Mouse (Mus musculus): ENCODE measurements around the gene Nedd4. TPM values are rescaled to one million over a fixed set of nuclear protein-coding genes. Genes with fewer than 3 reads are reported as not detected.

Gene Nedd4
- polyA plus RNA-seq, 1 experiment from 2014 or later = 439 TPM

DNA sequence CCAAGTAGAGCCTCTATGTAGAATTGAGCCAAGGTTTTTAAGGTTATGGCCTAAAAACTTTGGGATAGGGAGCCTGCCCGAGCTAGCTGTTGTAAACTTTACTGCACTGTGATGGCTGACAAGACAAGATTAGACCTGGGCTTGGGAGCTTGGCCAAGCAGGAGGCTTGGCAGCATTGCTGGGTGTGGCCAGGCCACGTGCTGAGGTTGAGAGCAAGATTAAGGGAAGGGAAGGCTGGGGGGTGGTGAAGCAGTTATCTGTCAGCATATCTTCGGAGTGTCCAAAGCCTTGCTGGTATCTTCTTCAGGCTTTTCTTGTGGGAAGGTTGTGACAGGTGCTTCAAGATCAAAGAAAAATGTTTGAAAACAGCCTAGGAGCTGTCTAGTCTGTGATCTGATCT, 37.6 kb downstream of the Nedd4 start:
- Histone ChIP-seq H3K4me2 (ENCODE audit: low read depth, low read length) (no peak overlapping the region), H3K27me3 (ENCODE audit: control insufficient read depth, insufficient read depth, low read length) (no peaks in the 10 kb centered on the region), H3K36me3 (ENCODE audit: control insufficient read depth, insufficient read depth, low read length) (peaks cover 17% of the 10 kb centered on the region), H3K4me3 (ENCODE audit: low read depth, low read length) (no peak overlapping the region), H3K4me1 (ENCODE audit: control insufficient read depth, insufficient read depth, low read length) (peaks cover 9% of the 10 kb centered on the region; the same call in 1 of the 2 replicates), H3K9ac (replicated peaks; ENCODE audit: low read depth, low read length) (no peak overlapping the region), H3K9me3 (ENCODE audit: control insufficient read depth, low read length) (no peaks in the 10 kb centered on the region), H3K27ac (ENCODE audit: low read depth, low read length) (no peak overlapping the region)
- 43% methylated on average over 3 of the region's 3 CpGs for WGBS
- ATAC-seq (ENCODE audit: low read depth) = no peak

DNA sequence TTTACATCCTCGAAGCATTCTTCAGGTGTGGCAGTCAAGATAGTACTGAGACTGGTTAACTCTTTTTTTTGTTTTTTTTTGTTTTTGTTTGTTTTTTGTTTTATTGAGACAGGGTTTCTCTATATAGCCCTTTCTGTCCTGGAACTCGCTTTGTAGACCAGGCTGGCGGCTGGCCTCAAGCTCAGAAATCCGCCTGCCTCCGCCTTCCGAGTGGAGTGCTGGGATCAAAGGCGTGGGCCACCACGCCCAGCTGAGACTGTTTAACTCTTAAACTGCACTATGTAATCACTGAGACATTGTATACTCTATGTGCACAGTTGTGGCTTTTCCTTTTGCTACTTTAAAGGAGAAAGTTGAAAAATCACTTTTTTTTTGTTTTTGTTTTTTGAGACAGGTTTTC, 39.3 kb downstream of the Nedd4 start:
- H3K27ac ChIP-seq (ENCODE audit: low read depth, low read length) = no peak overlapping the region
- no peak for ATAC-seq (ENCODE audit: low read depth)
- H3K4me1 ChIP-seq (ENCODE audit: control insufficient read depth, insufficient read depth, low read length) = peaks cover 9% of the 10 kb centered on the region; the same call in 1 of the 2 replicates
- H3K27me3 ChIP-seq (ENCODE audit: control insufficient read depth, insufficient read depth, low read length) = no peaks in the 10 kb centered on the region
- 70% methylated on average over 8 of the region's 8 CpGs for WGBS
- H3K4me3 ChIP-seq (ENCODE audit: low read depth, low read length) = no peak overlapping the region
- H3K9ac ChIP-seq (replicated peaks; ENCODE audit: low read depth, low read length) = no peak overlapping the region
- no peak overlapping the region for H3K4me2 ChIP-seq (ENCODE audit: low read depth, low read length)
- H3K9me3 ChIP-seq (ENCODE audit: control insufficient read depth, low read length) = no peaks in the 10 kb centered on the region
- H3K36me3 ChIP-seq (ENCODE audit: control insufficient read depth, insufficient read depth, low read length) = peaks cover 17% of the 10 kb centered on the region

DNA sequence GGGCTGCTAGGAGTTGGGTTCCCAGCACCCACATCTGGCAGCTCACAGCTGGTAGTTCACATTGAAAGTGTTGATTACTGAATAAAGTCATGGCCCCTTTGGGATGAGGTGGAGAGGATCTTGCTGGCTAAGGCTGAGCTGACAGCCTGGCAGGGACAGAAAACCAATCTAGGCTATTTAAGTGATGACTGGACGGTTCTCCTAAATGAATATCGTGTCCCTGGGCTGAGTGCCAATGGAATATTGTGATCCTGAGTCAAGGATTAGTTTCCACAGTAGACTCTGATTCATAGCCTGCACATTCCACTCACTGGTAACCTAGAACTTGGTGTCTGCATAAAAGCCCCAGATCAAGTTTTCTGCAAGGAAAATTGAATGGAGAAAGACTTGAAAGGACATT, 39.9 kb downstream of the Nedd4 start:
- H3K36me3 ChIP-seq (ENCODE audit: control insufficient read depth, insufficient read depth, low read length) = peaks cover 17% of the 10 kb centered on the region
- no peak overlapping the region for H3K27ac ChIP-seq (ENCODE audit: low read depth, low read length)

DNA sequence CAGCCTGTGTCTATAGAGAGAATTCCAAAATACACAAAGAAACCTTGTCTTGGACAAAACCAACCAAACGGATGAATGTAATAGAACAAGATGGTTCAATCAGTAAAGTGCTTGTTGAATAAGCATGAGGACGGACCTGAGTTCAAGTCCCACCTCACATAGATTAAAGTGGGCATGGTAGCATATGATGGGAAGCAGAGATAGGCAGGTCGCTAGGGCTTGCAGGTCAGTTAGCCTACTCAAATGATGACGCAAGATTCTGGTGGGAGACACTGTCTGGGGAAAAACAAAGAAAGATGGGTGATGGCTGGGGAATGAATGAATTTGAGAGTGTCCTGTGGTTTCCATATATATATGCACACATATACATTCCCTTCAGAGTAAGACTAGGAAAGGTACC, 41.0 kb downstream of the Nedd4 start:
- Histone ChIP-seq H3K4me2 (ENCODE audit: low read depth, low read length) (no peak overlapping the region), H3K9ac (replicated peaks; ENCODE audit: low read depth, low read length) (no peak overlapping the region), H3K4me1 (ENCODE audit: control insufficient read depth, insufficient read depth, low read length) (peaks cover 3% of the 10 kb centered on the region; the same call in 1 of the 2 replicates), H3K4me3 (ENCODE audit: low read depth, low read length) (no peak overlapping the region), H3K27ac (ENCODE audit: low read depth, low read length) (no peak overlapping the region), H3K27me3 (ENCODE audit: control insufficient read depth, insufficient read depth, low read length) (no peaks in the 10 kb centered on the region), H3K36me3 (ENCODE audit: control insufficient read depth, insufficient read depth, low read length) (peaks cover 11% of the 10 kb centered on the region), H3K9me3 (ENCODE audit: control insufficient read depth, low read length) (no peaks in the 10 kb centered on the region)
- no peak for ATAC-seq (ENCODE audit: low read depth)
- 91% methylated on average over 4 of the region's 4 CpGs for WGBS

More for the DNA sequence above, 39.9 kb downstream of the Nedd4 start:
- Histone ChIP-seq H3K4me2 (ENCODE audit: low read depth, low read length) (no peak overlapping the region), H3K4me3 (ENCODE audit: low read depth, low read length) (no peak overlapping the region), H3K4me1 (ENCODE audit: control insufficient read depth, insufficient read depth, low read length) (peaks cover 9% of the 10 kb centered on the region; the same call in 1 of the 2 replicates), H3K9ac (replicated peaks; ENCODE audit: low read depth, low read length) (no peak overlapping the region), H3K27me3 (ENCODE audit: control insufficient read depth, insufficient read depth, low read length) (no peaks in the 10 kb centered on the region), H3K9me3 (ENCODE audit: control insufficient read depth, low read length) (no peaks in the 10 kb centered on the region)
- no peak for ATAC-seq (ENCODE audit: low read depth)
- 42% methylated on average over 2 of the region's 2 CpGs for WGBS

DNA sequence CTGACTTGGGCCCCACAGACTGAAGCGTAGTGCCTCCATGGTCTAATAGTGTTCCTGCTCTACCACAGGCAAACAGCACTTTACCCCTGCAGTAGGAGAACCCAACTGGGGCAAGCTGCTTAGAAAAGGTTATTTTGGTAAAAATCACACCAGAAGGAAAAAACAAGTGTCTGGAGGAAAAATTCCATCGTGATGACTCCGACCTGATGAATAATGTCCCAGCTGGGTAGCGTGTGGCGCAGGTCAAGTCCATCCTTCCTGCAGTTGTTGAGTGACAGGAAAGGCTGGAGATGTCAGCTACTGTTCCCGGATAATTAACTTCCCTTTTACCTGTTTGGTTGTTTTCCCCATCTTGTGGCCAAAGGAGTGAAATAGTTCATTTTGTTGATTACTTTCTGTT, 41.6 kb downstream of the Nedd4 start:
- no peaks in the 10 kb centered on the region for H3K27me3 ChIP-seq (ENCODE audit: control insufficient read depth, insufficient read depth, low read length)
- no peak for ATAC-seq (ENCODE audit: low read depth)
- no peak overlapping the region for H3K4me2 ChIP-seq (ENCODE audit: low read depth, low read length)
- H3K36me3 ChIP-seq (ENCODE audit: control insufficient read depth, insufficient read depth, low read length) = peaks cover 11% of the 10 kb centered on the region
- H3K4me1 ChIP-seq (ENCODE audit: control insufficient read depth, insufficient read depth, low read length) = peaks cover 3% of the 10 kb centered on the region; the same call in 1 of the 2 replicates
- 83% methylated on average over 6 of the region's 6 CpGs for WGBS
- H3K27ac ChIP-seq (ENCODE audit: low read depth, low read length) = no peak overlapping the region
- no peak overlapping the region for H3K9ac ChIP-seq (replicated peaks; ENCODE audit: low read depth, low read length)
- no peak overlapping the region for H3K4me3 ChIP-seq (ENCODE audit: low read depth, low read length)
- no peaks in the 10 kb centered on the region for H3K9me3 ChIP-seq (ENCODE audit: control insufficient read depth, low read length)

DNA sequence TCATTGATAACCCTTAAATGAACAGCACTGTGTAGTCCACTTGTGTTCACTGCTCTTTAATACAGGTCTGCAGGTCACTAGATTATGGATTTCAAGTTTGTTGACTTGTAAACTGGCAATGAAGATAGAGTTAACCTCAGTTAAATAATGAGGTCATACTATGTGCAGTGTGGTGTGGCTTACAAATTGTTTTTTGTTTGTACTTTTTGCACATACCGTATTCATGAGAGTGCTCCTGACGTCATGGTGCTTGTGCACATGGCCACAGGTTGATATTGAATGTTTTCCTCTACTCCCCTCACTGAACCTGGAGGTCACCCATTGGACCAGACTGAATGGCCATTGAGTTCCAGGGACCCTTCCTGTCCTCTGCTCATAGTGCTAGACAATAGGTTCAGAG, 43.1 kb downstream of the Nedd4 start:
- no peaks in the 10 kb centered on the region for H3K27me3 ChIP-seq (ENCODE audit: control insufficient read depth, insufficient read depth, low read length)
- no peak overlapping the region for H3K27ac ChIP-seq (ENCODE audit: low read depth, low read length)
- peaks cover 16% of the 10 kb centered on the region; the same call in 1 of the 2 replicates for H3K36me3 ChIP-seq (ENCODE audit: control insufficient read depth, insufficient read depth, low read length)
- no peak for ATAC-seq (ENCODE audit: low read depth)
- no peak overlapping the region for H3K9ac ChIP-seq (replicated peaks; ENCODE audit: low read depth, low read length)
- WGBS = 84% methylated on average over 2 of the region's 2 CpGs
- no peak overlapping the region for H3K4me2 ChIP-seq (ENCODE audit: low read depth, low read length)
- H3K4me3 ChIP-seq (ENCODE audit: low read depth, low read length) = no peak overlapping the region
- no peaks in the 10 kb centered on the region for H3K9me3 ChIP-seq (ENCODE audit: control insufficient read depth, low read length)
- H3K4me1 ChIP-seq (ENCODE audit: control insufficient read depth, insufficient read depth, low read length) = no peaks in the 10 kb centered on the region

DNA sequence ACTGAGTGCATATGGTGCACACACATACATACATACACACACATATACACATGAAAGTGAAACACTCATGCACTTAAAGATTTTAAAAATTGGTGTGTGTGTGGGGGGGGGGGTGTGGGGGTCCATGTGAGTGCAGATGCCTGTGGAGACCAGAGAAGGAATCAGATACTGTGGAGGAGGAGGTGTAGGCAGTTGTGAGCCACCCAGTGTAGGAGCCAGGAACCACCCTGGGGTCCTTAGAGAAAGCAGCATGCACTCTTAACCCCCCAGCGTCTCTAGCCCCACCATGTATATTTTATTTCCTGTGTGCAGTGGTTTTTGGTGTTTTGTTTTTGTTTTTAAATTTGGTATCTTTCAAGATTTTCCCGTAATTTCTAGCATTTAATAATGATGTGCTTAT, 45.9 kb downstream of the Nedd4 start:
- Histone ChIP-seq H3K9me3 (ENCODE audit: control insufficient read depth, low read length) (no peaks in the 10 kb centered on the region), H3K36me3 (ENCODE audit: control insufficient read depth, insufficient read depth, low read length) (peaks cover 39% of the 10 kb centered on the region), H3K4me2 (ENCODE audit: low read depth, low read length) (no peak overlapping the region), H3K27me3 (ENCODE audit: control insufficient read depth, insufficient read depth, low read length) (no peaks in the 10 kb centered on the region), H3K4me1 (ENCODE audit: control insufficient read depth, insufficient read depth, low read length) (no peaks in the 10 kb centered on the region), H3K4me3 (ENCODE audit: low read depth, low read length) (no peak overlapping the region), H3K27ac (ENCODE audit: low read depth, low read length) (no peak overlapping the region), H3K9ac (replicated peaks; ENCODE audit: low read depth, low read length) (no peak overlapping the region)
- 93% methylated on average over 2 of the region's 2 CpGs for WGBS
- ATAC-seq (ENCODE audit: low read depth) = no peak

DNA sequence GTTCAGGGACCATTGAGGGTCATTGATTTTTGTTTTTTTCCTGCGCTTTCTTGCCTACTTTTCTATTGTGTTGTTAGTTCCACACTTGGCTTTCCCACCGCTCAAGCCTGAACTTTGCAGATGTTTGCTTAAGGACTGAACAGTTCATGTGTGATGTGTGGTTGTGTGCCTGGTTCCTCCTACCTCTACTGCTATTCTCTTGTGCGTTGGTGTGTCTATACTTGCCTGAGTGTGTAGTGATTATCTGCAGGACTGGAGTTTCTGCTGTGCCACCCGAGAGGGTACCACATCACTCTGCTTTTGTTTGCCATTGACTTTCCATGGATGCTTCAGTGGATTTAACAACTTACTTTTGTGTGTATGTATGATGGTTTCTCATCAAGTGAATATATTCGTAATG, 46.5 kb downstream of the Nedd4 start:
- H3K9ac ChIP-seq (replicated peaks; ENCODE audit: low read depth, low read length) = no peak overlapping the region
- peaks cover 44% of the 10 kb centered on the region for H3K36me3 ChIP-seq (ENCODE audit: control insufficient read depth, insufficient read depth, low read length)
- no peak overlapping the region for H3K27ac ChIP-seq (ENCODE audit: low read depth, low read length)
- no peaks in the 10 kb centered on the region for H3K4me1 ChIP-seq (ENCODE audit: control insufficient read depth, insufficient read depth, low read length)
- H3K27me3 ChIP-seq (ENCODE audit: control insufficient read depth, insufficient read depth, low read length) = no peaks in the 10 kb centered on the region
- ATAC-seq (ENCODE audit: low read depth) = no peak
- 87% methylated on average over 5 of the region's 5 CpGs for WGBS
- H3K4me3 ChIP-seq (ENCODE audit: low read depth, low read length) = no peak overlapping the region
- no peak overlapping the region for H3K4me2 ChIP-seq (ENCODE audit: low read depth, low read length)
- H3K9me3 ChIP-seq (ENCODE audit: control insufficient read depth, low read length) = no peaks in the 10 kb centered on the region

DNA sequence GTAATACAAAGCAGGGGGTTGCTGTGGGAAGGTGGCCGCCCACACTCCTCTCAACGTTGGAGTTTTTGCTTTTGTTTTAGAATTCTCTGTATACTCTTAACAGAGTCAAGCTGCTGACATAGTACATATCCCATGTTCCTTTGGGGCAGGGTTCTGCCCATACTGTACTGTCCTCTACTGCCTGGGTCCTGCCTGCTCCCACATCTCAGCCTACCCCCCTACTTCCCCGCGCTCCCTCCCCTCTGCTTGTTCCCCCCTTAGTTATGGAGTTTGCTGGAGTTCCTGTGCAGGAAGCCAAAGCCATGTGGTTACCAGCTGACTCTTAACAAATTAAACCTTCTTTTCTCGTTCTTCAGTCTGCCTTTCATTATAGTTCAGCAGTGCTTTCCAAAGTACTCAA, 47.9 kb downstream of the Nedd4 start:
- ATAC-seq (ENCODE audit: low read depth) = no peak

More for the DNA sequence above, 47.9 kb downstream of the Nedd4 start:
- WGBS = 88% methylated on average over 5 of the region's 5 CpGs
- no peak overlapping the region for H3K4me3 ChIP-seq (ENCODE audit: low read depth, low read length)
- no peaks in the 10 kb centered on the region for H3K27me3 ChIP-seq (ENCODE audit: control insufficient read depth, insufficient read depth, low read length)
- H3K36me3 ChIP-seq (ENCODE audit: control insufficient read depth, insufficient read depth, low read length) = peaks cover 49% of the 10 kb centered on the region
- no peak overlapping the region for H3K4me2 ChIP-seq (ENCODE audit: low read depth, low read length)
- no peak overlapping the region for H3K27ac ChIP-seq (ENCODE audit: low read depth, low read length)
- H3K4me1 ChIP-seq (ENCODE audit: control insufficient read depth, insufficient read depth, low read length) = no peaks in the 10 kb centered on the region
- H3K9me3 ChIP-seq (ENCODE audit: control insufficient read depth, low read length) = no peaks in the 10 kb centered on the region
- H3K9ac ChIP-seq (replicated peaks; ENCODE audit: low read depth, low read length) = no peak overlapping the region

Measured in neural tube, embryonic 14.5 days (tissue).